Mouse (Mus musculus) stomach, postnatal 0 days (tissue): ENCODE measurements around the gene Avpr2. TPM values are rescaled to one million over a fixed set of nuclear protein-coding genes. Genes with fewer than 3 reads are reported as not detected.

Experiments used
- ATAC-seq: fragments of 200-750 bp; cut with Nextera tagmentation; 2 replicates; pipeline ENCODE4 v1.8.0; 2017; ENCODE audit not compliant: low FRiP score, low TSS enrichment
- DNase-seq: peaks from one replicate; pipeline ENCODE4 v3.0.0-alpha.2; 2016; ENCODE audit warnings: low spot score
- H3K27ac ChIP-seq: fragments of 300-500 bp; sonication (generic); replicated peaks from 2 replicates; pipeline ENCODE4 v1.5.1; 2014; ENCODE audit warnings: mild to moderate bottlenecking, control low read depth
- H3K27me3 ChIP-seq: fragments of 300-500 bp; sonication (generic); 2 replicates; pipeline ENCODE4 v1.6.1; 2014; ENCODE audit warnings: low read length; ENCODE audit not compliant: control insufficient read depth, insufficient read depth
- H3K36me3 ChIP-seq: fragments of 300-500 bp; sonication (generic); 2 replicates; pipeline ENCODE4 v1.6.1; 2014; ENCODE audit warnings: low read length, mixed read lengths; ENCODE audit not compliant: control insufficient read depth, insufficient read depth
- H3K4me1 ChIP-seq: fragments of 300-500 bp; sonication (generic); replicated peaks from 2 replicates; pipeline ENCODE4 v1.6.1; 2014; ENCODE audit warnings: antibody characterized with exemption; ENCODE audit not compliant: control insufficient read depth, insufficient read depth
- H3K4me2 ChIP-seq: fragments of 300-500 bp; sonication (generic); replicated peaks from 2 replicates; pipeline ENCODE4 v1.6.1; 2014; ENCODE audit warnings: low read depth, mild to moderate bottlenecking, control low read depth, moderate library complexity
- H3K4me3 ChIP-seq: fragments of 300-500 bp; sonication (generic); 2 replicates; pipeline ENCODE4 v1.5.1; 2014; ENCODE audit warnings: low read depth, low read length, control low read depth
- H3K9ac ChIP-seq: fragments of 300-500 bp; sonication (generic); 2 replicates; pipeline ENCODE4 v1.6.1; 2014; ENCODE audit warnings: mild to moderate bottlenecking, low read length, control low read depth, mixed read lengths
- H3K9me3 ChIP-seq: fragments of 300-500 bp; sonication (generic); 2 replicates; pipeline ENCODE4 v1.6.1; 2016; ENCODE audit warnings: low read length; ENCODE audit not compliant: control insufficient read depth
- CTCF ChIP-seq: IDR thresholded peaks from 2 replicates; pipeline ENCODE4 v1.5.1; 2016; ENCODE audit warnings: antibody characterized with exemption, low read depth, mild to moderate bottlenecking, moderate library complexity
- EP300 ChIP-seq: optimal IDR thresholded peaks from 2 replicates; pipeline ENCODE3; 2016; ENCODE audit warnings: antibody characterized with exemption
- WGBS: fragments of 180-500 bp; shearing (Covaris S2); extraction: QIAGEN DNeasy Blood & Tissue Kit; methylation state at CpG from one replicate; pipeline ENCODE4 v1.1.7; 2014; 5-methylcytosine and 5-hydroxymethylcytosine counted together
- polyA plus RNA-seq: library from polyadenylated mRNA; unstranded; fragments of >200 nt; fragmentation: Nextera tagmentation; extraction: Ambion mirVana; gene quantifications from 2 replicates; pipeline ENCODE4 v1.2.1, GENCODE M21; 2015

Avpr2 gene
- polyA plus RNA-seq, 1 experiment from 2014 or later, result 0.67 TPM

DNA sequence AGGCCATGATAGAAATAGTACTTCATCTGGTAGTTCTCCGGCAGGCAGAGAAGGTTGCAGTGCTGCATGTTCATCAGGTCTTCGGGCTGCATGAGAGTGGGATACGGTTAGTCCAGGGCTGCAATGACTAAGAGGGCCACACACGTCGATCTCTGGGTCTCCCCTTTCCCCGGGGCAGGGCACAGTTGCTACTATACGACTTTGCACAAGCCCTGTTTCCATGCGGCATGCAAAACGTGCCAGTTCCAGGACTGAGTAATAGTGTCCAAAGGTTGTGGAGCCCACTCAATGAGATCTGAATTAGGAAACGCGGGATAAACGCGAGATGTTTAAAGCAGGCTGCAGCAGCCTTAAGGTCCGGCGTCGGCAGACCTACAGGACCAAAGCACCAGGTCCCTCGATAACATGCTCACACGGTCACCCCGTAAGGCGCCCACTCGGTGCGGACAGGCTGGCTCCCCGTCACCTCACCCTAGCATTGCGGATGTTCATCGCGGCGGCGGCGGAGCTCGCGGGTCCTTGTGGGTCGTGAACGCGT, 29.5 kb downstream of the Avpr2 start:
- peak; percentile 54 for ATAC-seq
- no peaks in the 10 kb centered on the region for H3K27me3 ChIP-seq
- peaks cover 2% of the 10 kb centered on the region; the same call in 1 of the 2 replicates for H3K36me3 ChIP-seq
- TF ChIP-seq EP300 (no peak), CTCF (no peak)
- H3K4me3 ChIP-seq, result peak overlapping the region; percentile 49
- H3K4me1 ChIP-seq, result no peaks in the 10 kb centered on the region
- H3K9me3 ChIP-seq, result no peaks in the 10 kb centered on the region
- peak overlapping the region; percentile 69 for H3K27ac ChIP-seq
- peak overlapping the region; percentile 59 for H3K4me2 ChIP-seq
- WGBS, result 23% methylated on average over 33 of the region's 34 CpGs
- peak overlapping the region; percentile 60 for H3K9ac ChIP-seq
- peak; percentile 16 for DNase-seq

- peak within 1 kb of the TSS; percentile 60 for H3K9ac ChIP-seq
- TF ChIP-seq CTCF, result no peak
- no peak for TF ChIP-seq EP300
- DNase-seq (peak; percentile 90), ATAC-seq (peak; percentile 97)
- peaks cover 2% of the 10 kb centered on the region; the same call in 1 of the 2 replicates for H3K36me3 ChIP-seq
- H3K4me1 ChIP-seq, result no peaks in the 10 kb centered on the region
- WGBS, result 12% methylated on average over 43 of the region's 43 CpGs
- H3K4me3 ChIP-seq, result peak within 1 kb of the TSS; percentile 49
- no peaks in the 10 kb centered on the region for H3K9me3 ChIP-seq
- peak within 1 kb of the TSS; percentile 69 for H3K27ac ChIP-seq
- no peaks in the 10 kb centered on the region for H3K27me3 ChIP-seq
- peak within 1 kb of the TSS; percentile 59 for H3K4me2 ChIP-seq
Measured at GRCm38 (mm10) chrX:73921823-73922549, 30.1 kb downstream of the Avpr2 start, which contains the start of the genes Arhgap4 and Naa10. Arhgap4 (minus strand) TSS chrX:73921870. Naa10 (minus strand) TSS chrX:73921944.

- no peak overlapping the region for H3K27ac ChIP-seq
- 69% methylated on average over 8 of the region's 8 CpGs for WGBS
- H3K27me3 ChIP-seq, result no peaks in the 10 kb centered on the region
- DNase-seq (no peak), ATAC-seq (no peak)
- peak overlapping the region; percentile 49 for H3K4me3 ChIP-seq
- H3K9me3 ChIP-seq, result no peaks in the 10 kb centered on the region
- H3K36me3 ChIP-seq, result peaks cover 2% of the 10 kb centered on the region; the same call in 1 of the 2 replicates
- TF ChIP-seq CTCF, result no peak
- no peak for TF ChIP-seq EP300
- peak overlapping the region; percentile 59 for H3K4me2 ChIP-seq
- H3K9ac ChIP-seq, result peak overlapping the region; percentile 47; the same call in 1 of the 2 replicates
- no peaks in the 10 kb centered on the region for H3K4me1 ChIP-seq
Measured at GRCm38 (mm10) chrX:73922550-73922882, 30.6 kb downstream of the Avpr2 start.

DNA sequence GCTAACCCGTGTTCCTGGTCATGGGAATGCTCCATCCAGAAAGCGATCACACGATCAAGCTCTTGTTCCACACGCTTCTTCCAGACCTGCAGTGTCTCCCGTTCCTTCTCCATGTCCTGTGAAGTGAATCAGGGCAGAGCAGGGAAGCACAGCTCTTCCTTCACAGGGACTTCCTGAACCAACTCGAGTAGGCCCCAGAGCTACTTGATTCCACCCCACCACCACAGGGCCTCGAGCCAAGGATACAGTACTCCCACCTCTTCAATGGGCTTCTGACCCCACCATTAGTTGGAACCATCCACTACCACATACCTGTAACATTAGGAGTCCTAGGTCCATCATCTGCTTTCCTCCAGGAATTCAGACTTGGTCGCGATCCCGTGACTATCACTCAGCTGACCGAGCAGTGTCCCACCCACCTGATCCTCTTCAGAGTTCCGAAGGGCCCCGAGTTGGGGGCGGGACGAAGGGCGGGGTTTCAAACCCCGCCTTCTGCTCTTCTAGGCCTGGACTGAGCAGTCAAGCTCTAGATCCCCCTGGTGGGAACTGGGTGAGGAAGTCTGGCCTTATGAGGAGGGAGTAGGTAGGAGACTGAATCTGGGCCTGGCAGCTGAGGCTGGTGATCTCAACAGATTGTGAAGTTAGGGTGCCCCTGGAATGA, 38.6 kb downstream of the Avpr2 start, which contains the start of gene Renbp:
Renbp (minus strand) TSS at position 449 of the 661 bp plus-strand sequence.
- H3K27ac ChIP-seq, result no peak within 1 kb of the TSS
- H3K9ac ChIP-seq, result no peak within 1 kb of the TSS
- H3K4me2 ChIP-seq, result peak within 1 kb of the TSS; percentile 45
- 41% methylated on average over 17 of the region's 17 CpGs for WGBS
- TF ChIP-seq CTCF (peak; percentile 55), EP300 (no peak)
- no peaks in the 10 kb centered on the region for H3K27me3 ChIP-seq
- DNase-seq (peak; percentile 55), ATAC-seq (peak; percentile 87)
- no peaks in the 10 kb centered on the region for H3K36me3 ChIP-seq
- H3K4me3 ChIP-seq, result peak within 1 kb of the TSS; percentile 31
- no peaks in the 10 kb centered on the region for H3K9me3 ChIP-seq
- no peaks in the 10 kb centered on the region for H3K4me1 ChIP-seq

- Histone ChIP-seq H3K4me2 (no peak overlapping the region), H3K9me3 (no peaks in the 10 kb centered on the region), H3K4me1 (no peaks in the 10 kb centered on the region), H3K4me3 (no peak overlapping the region), H3K9ac (no peak overlapping the region), H3K36me3 (no peaks in the 10 kb centered on the region), H3K27me3 (no peaks in the 10 kb centered on the region), H3K27ac (no peak overlapping the region)
- DNase-seq (no peak), ATAC-seq (peak; percentile 41)
- TF ChIP-seq EP300, result no peak
- no peak for TF ChIP-seq CTCF
- WGBS, result 60% methylated on average over 2 of the region's 2 CpGs
Measured at GRCm38 (mm10) chrX:73931871-73932270, 40.0 kb downstream of the Avpr2 start.
